Mouse (Mus musculus) erythroblast, embryonic 14.5 days (primary cell): Measurements from ENCODE around the gene Limch1. TPM values are rescaled to one million over a fixed set of nuclear protein-coding genes. Genes with fewer than 3 reads are reported as not detected.

ENCODE experiments used
- H3K27me3 ChIP-seq: 2 replicates; pipeline ENCODE4 v1.6.1; 2012; ENCODE audit warnings: inconsistent platforms; ENCODE audit not compliant: control insufficient read depth
- H3K36me3 ChIP-seq: 2 replicates; pipeline ENCODE4 v1.6.1; 2012; ENCODE audit warnings: mild to moderate bottlenecking, inconsistent platforms; ENCODE audit not compliant: control insufficient read depth
- H3K4me1 ChIP-seq: 2 replicates; pipeline ENCODE4 v1.6.1; 2012; ENCODE audit warnings: inconsistent platforms; ENCODE audit not compliant: control insufficient read depth
- H3K4me3 ChIP-seq: replicated peaks from 2 replicates; pipeline ENCODE3; 2012; ENCODE audit warnings: moderate library complexity, mild to moderate bottlenecking, inconsistent platforms
- H3K9me3 ChIP-seq: 2 replicates; pipeline ENCODE4 v1.6.1; 2012; ENCODE audit warnings: low read length, inconsistent platforms, mixed read lengths; ENCODE audit not compliant: control insufficient read depth
- GATA1 ChIP-seq: IDR thresholded peaks from 2 replicates; pipeline ENCODE4 v1.6.1; 2012; ENCODE audit warnings: low read length, inconsistent platforms, mixed read lengths
- TAL1 ChIP-seq: IDR thresholded peaks from 3 replicates; pipeline ENCODE4 v1.6.1; 2012; ENCODE audit warnings: low read length, inconsistent platforms, mixed read lengths
- polyA plus RNA-seq: library from polyadenylated mRNA; stranded (reverse); fragments of >175 nt; gene quantifications from 2 replicates; pipeline ENCODE4 v1.2.3, GENCODE M21; 2012

Limch1 gene
- 0.01 TPM in 1 of 2 replicates, not detected in the other for polyA plus RNA-seq

DNA sequence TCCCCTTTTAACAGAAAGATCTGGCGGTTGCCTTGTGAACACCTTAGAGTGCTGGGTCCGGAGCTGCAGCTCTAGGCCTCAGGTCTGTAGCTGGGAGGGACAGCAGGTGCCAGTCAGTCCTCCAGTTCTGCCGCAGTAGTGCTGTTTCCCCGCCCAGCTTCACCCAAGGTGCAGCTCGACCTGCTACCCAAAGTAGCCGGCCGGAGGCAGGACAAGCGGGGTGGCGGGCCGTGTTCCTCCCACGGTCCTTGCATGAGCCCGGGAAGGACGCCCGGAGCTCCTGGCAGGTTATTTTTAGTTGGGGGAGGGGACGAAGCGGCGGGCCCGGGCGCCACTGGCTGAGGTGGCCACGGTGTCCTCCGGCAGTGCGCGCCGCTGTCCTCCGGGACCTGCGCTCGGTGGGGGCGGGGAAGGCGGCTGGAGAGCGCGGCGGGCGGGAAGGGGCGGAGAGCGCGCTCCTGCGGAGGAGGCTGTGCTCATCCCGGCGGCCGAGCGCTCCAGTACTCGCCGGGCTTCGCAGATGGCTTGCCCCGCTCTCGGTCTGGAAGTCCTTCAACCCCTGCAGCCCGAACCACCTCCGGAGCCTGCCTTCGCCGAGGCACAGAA lies at the start of gene Limch1:
Gene Limch1, plus strand, starts transcription at position 438 of the 606 bp plus-strand sequence.
- Histone ChIP-seq H3K4me3 (peak within 1 kb of the TSS; percentile 5), H3K27me3 (peaks cover 34% of the 10 kb centered on the region), H3K36me3 (no peaks in the 10 kb centered on the region), H3K4me1 (no peaks in the 10 kb centered on the region), H3K9me3 (0 out of 2 replicates have a peak, but pooled peaks cover 3% of the 10 kb centered on the region)
- TF ChIP-seq TAL1: no peak
- no peak for TF ChIP-seq GATA1

DNA sequence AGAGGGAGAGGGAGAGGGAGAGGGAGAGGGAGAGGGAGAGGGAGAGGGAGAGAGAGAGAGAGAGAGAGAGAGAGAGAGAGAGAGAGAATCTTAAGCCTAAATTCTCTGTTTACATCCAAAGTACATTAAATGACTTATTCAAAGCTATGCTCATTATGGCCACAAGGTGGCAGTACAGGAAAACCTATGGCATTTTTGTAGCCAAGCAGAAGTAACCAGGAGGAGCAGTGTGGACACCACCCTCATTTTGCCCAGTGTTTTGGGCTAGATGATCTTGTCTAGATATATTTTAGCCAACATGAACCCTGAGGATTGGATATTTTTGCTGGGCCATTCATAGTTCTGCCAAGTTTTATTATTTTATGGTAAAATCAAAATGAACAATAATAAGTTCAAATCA lies 48.5 kb upstream of the Limch1 start:
- Histone ChIP-seq H3K36me3 (no peaks in the 10 kb centered on the region), H3K4me3 (no peak overlapping the region), H3K27me3 (no peaks in the 10 kb centered on the region), H3K4me1 (no peaks in the 10 kb centered on the region), H3K9me3 (no peaks in the 10 kb centered on the region)
- TF ChIP-seq TAL1 (no peak), GATA1 (no peak)

- no peak for TF ChIP-seq GATA1
- TF ChIP-seq TAL1: no peak
Observed at GRCm38 (mm10) chr5:66699911-66700310, 45.7 kb upstream of the Limch1 start.

GRCm38 (mm10) chr5:66701951-66702350 lies 43.7 kb upstream of the Limch1 start:
- H3K36me3 ChIP-seq: no peaks in the 10 kb centered on the region
- H3K4me1 ChIP-seq: no peaks in the 10 kb centered on the region
- TF ChIP-seq GATA1 (no peak), TAL1 (no peak)
- H3K9me3 ChIP-seq: no peaks in the 10 kb centered on the region
- H3K4me3 ChIP-seq: no peak overlapping the region
- H3K27me3 ChIP-seq: no peaks in the 10 kb centered on the region

More at GRCm38 (mm10) chr5:66699911-66700310, 45.7 kb upstream of the Limch1 start:
- H3K4me3 ChIP-seq: no peak overlapping the region
- no peaks in the 10 kb centered on the region for H3K4me1 ChIP-seq
- no peaks in the 10 kb centered on the region for H3K36me3 ChIP-seq
- H3K9me3 ChIP-seq: no peaks in the 10 kb centered on the region
- H3K27me3 ChIP-seq: no peaks in the 10 kb centered on the region

DNA sequence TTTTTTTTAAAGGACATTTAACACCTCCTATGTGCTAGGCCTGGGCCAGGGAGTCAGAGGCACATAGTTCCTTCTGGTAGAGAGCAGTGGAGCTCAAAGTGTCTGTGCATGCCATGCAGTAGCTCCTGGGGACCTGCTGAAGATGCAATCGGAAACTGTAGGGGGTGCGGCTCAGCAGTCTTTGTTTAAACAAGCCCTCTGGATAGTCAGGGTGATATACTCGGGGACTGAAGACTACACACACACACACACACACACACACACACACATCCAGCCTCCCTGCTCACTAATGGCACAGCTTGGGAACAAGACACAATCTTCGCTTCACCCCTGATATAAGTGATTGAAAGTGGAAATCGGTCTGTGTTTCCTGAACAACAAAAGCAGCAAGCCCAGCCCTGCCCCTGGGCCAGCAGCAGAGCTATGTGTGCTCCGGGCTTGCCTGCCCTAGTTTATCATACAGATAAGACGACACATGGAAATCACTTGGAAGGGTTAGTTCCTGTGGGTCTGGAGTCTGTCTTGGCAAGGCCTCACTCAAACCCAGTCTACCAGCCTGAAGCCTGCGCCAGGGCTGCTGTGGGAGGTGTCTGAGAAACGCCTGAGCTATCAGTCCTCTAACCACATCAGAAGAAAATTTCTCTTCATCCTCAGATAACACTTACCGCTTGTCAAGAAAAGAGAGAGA lies 42.2 kb upstream of the Limch1 start:
- Histone ChIP-seq H3K27me3 (no peaks in the 10 kb centered on the region), H3K36me3 (no peaks in the 10 kb centered on the region), H3K4me1 (no peaks in the 10 kb centered on the region), H3K9me3 (no peaks in the 10 kb centered on the region), H3K4me3 (no peak overlapping the region)
- TF ChIP-seq GATA1 (no peak), TAL1 (no peak)

- no peak for TF ChIP-seq GATA1
- TF ChIP-seq TAL1: no peak
- no peaks in the 10 kb centered on the region for H3K9me3 ChIP-seq
- no peak overlapping the region for H3K4me3 ChIP-seq
- no peaks in the 10 kb centered on the region for H3K27me3 ChIP-seq
- no peaks in the 10 kb centered on the region for H3K4me1 ChIP-seq
- no peaks in the 10 kb centered on the region for H3K36me3 ChIP-seq
Observed at GRCm38 (mm10) chr5:66707859-66708258, 37.8 kb upstream of the Limch1 start.

- no peaks in the 10 kb centered on the region for H3K9me3 ChIP-seq
- H3K36me3 ChIP-seq: no peaks in the 10 kb centered on the region
- no peaks in the 10 kb centered on the region for H3K4me1 ChIP-seq
- H3K27me3 ChIP-seq: no peaks in the 10 kb centered on the region
- no peak overlapping the region for H3K4me3 ChIP-seq
- TF ChIP-seq GATA1 (no peak), TAL1 (no peak)
Observed at GRCm38 (mm10) chr5:66710445-66711019, 35.1 kb upstream of the Limch1 start.

GRCm38 (mm10) chr5:66712801-66713200 lies 32.8 kb upstream of the Limch1 start:
- H3K36me3 ChIP-seq: no peaks in the 10 kb centered on the region
- TF ChIP-seq TAL1 (no peak), GATA1 (no peak)
- H3K4me1 ChIP-seq: no peaks in the 10 kb centered on the region
- H3K9me3 ChIP-seq: no peaks in the 10 kb centered on the region
- H3K4me3 ChIP-seq: no peak overlapping the region
- no peaks in the 10 kb centered on the region for H3K27me3 ChIP-seq

GRCm38 (mm10) chr5:66715498-66715931 lies 30.1 kb upstream of the Limch1 start:
- H3K4me1 ChIP-seq: no peaks in the 10 kb centered on the region
- no peak overlapping the region for H3K4me3 ChIP-seq
- peaks cover 3% of the 10 kb centered on the region for H3K9me3 ChIP-seq
- no peaks in the 10 kb centered on the region; the same call in 1 of the 2 replicates for H3K27me3 ChIP-seq
- no peak for TF ChIP-seq GATA1
- TF ChIP-seq TAL1: no peak
- H3K36me3 ChIP-seq: no peaks in the 10 kb centered on the region
